Comparison of ENCODE assay signal across 11 mouse cellular contexts in the genomic region with DNA sequence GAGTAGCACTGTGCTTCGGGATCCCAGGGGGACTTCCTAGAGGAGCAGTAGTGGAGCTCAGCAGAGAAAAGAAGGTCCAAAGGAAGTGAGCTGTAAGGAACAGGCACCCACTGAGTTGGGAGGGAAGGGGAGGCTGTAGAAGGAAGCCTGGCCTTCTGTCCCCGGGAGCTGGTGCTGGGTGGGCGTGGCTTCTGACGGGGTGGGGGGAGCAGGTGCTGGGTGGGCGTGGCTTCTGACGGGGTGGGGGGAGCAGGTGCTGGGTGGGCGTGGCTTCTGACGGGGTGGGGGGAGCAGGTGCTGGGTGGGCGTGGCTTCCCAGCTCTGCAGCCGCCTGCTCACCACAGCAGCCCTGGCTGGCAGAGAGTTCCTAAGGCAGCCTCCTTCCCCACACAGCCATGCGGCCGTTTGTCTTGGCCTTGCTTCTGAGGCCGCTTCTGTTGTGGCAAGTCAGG. TPM values are rescaled to one million over a fixed set of nuclear protein-coding genes. Genes with fewer than 3 reads are reported as not detected.
DNase-seq lines count a peak whose midpoint lies in the region; ATAC-seq and TF ChIP-seq lines count a peak whose summit lies in the region.
"Not testable (repeated sequence)": the region's sequence is repeated elsewhere in the genome, so short reads cannot be mapped to it uniquely, and the experiment has no call there.
"Had no signal": no experiment of that assay in that cellular context is flagged by ENCODE, and none has a peak within 500 bp of the region (broad histone marks: within the 10 kb centered on the region; RNA-seq: fewer than 3 reads in every experiment).

No protein-coding gene starts in this region.

- peak overlapping the region; percentile 84 for H3K27ac ChIP-seq in heart, embryonic 12.5 days (ENCODE audit: poor library complexity, severe bottlenecking)
- peak overlapping the region; percentile 87 for H3K27ac ChIP-seq in intestine, embryonic 15.5 days
- peak overlapping the region; percentile 63 for H3K27ac ChIP-seq in layer of hippocampus, adult 2 months
- H3K27ac ChIP-seq in lung, embryonic 16.5 days (ENCODE audit: low read length), result peak overlapping the region; percentile 52
- 0 out of 2 replicates have a peak overlapping the region, but pooled peaks have one; percentile 3 for H3K27ac ChIP-seq in neural tube, embryonic 13.5 days (replicated peaks)

- 0 out of 2 replicates have a peak overlapping the region, but pooled peaks have one; percentile 2 for H3K4me2 ChIP-seq in heart, embryonic 12.5 days
- peak overlapping the region; percentile 36 for H3K4me2 ChIP-seq in intestine, embryonic 15.5 days (replicated peaks)
- not testable (repeated sequence) for H3K4me2 ChIP-seq in lung, embryonic 16.5 days (ENCODE audit: low read depth, low read length); neural tube, embryonic 13.5 days

- DNase-seq in ES-CJ7 (ENCODE audit: low read depth, low spot score), result peak; percentile 82
- peak; percentile 50 for DNase-seq in embryo, embryonic 11 days
- DNase-seq in layer of hippocampus, adult 2 months (ENCODE audit: low spot score in 2 of 2), result not testable (repeated sequence)
- peak; percentile 24 to 50 for DNase-seq in thymus, postnatal 10 days (ENCODE audit: low spot score in 2 of 2)

- H3K4me3 ChIP-seq in heart, embryonic 12.5 days; intestine, embryonic 15.5 days (replicated peaks); layer of hippocampus, adult 2 months; lung, embryonic 16.5 days (ENCODE audit: low read length); neural tube, embryonic 13.5 days: not testable (repeated sequence)

- ATAC-seq in heart, embryonic 12.5 days (ENCODE audit: insufficient number of reproducible peaks, low FRiP score), result peak; percentile 48
- peak; percentile 65 for ATAC-seq in intestine, embryonic 15.5 days
- ATAC-seq in lung, embryonic 16.5 days (ENCODE audit: low read depth), result peak; percentile 70
- ATAC-seq in neural tube, embryonic 13.5 days (ENCODE audit: low read depth), result not testable (repeated sequence)

- peak overlapping the region; percentile 51 for H3K9ac ChIP-seq in heart, embryonic 12.5 days
- H3K9ac ChIP-seq in intestine, embryonic 15.5 days, result 0 out of 2 replicates have a peak overlapping the region, but pooled peaks have one; percentile 11
- peak overlapping the region; percentile 16; the same call in 1 of the 2 replicates for H3K9ac ChIP-seq in lung, embryonic 16.5 days (ENCODE audit: low read length)
- peak overlapping the region; percentile 13; the same call in 1 of the 2 replicates for H3K9ac ChIP-seq in neural tube, embryonic 13.5 days

- H3K9me3 ChIP-seq in heart, embryonic 12.5 days (replicated peaks); intestine, embryonic 15.5 days; lung, embryonic 16.5 days (ENCODE audit: control insufficient read depth, low read length); neural tube, embryonic 13.5 days: not testable (repeated sequence)

- not testable (repeated sequence) for H3K27me3 ChIP-seq in heart, embryonic 12.5 days (replicated peaks); intestine, embryonic 15.5 days (replicated peaks); lung, embryonic 16.5 days (ENCODE audit: control insufficient read depth, insufficient read depth, low read depth, low read length); neural tube, embryonic 13.5 days

- not testable (repeated sequence) for TF ChIP-seq CTCF in layer of hippocampus, adult 2 months (conservative IDR thresholded peaks at IDR 0.05)

- H3K4me1 ChIP-seq in heart, embryonic 12.5 days (replicated peaks), result peaks cover 99% of the 10 kb centered on the region
- peaks cover 77% of the 10 kb centered on the region for H3K4me1 ChIP-seq in intestine, embryonic 15.5 days (replicated peaks)
- peaks cover 28% of the 10 kb centered on the region for H3K4me1 ChIP-seq in lung, embryonic 16.5 days (replicated peaks; ENCODE audit: control insufficient read depth, insufficient read depth, low read length)
- H3K4me1 ChIP-seq in neural tube, embryonic 13.5 days (replicated peaks), result peaks cover 55% of the 10 kb centered on the region

- peaks cover 31% of the 10 kb centered on the region for H3K36me3 ChIP-seq in heart, embryonic 12.5 days
- not testable (repeated sequence) for H3K36me3 ChIP-seq in intestine, embryonic 15.5 days; lung, embryonic 16.5 days (ENCODE audit: control insufficient read depth, insufficient read depth, low read length); neural tube, embryonic 13.5 days

- 6% methylated on average over 13 of the region's 13 CpGs for WGBS in heart, embryonic 12.5 days
- 10% methylated on average over 10 of the region's 13 CpGs for WGBS in intestine, embryonic 15.5 days
- WGBS in lung, embryonic 16.5 days, result 21% methylated on average over 9 of the region's 13 CpGs
- WGBS in neural tube, embryonic 13.5 days, result 3% methylated on average over 12 of the region's 13 CpGs

RNA-seq across cellular contexts. Expression of a gene that starts 36.6 kb away (rescaled TPM):
- polyA plus RNA-seq in heart, embryonic 12.5 days (2016; fragmentation: Nextera tagmentation; extraction: Ambion mirVana), result not detected in 2 replicates
- not detected in 2 replicates for polyA plus RNA-seq in intestine, embryonic 15.5 days (2015; fragmentation: Nextera tagmentation; extraction: Ambion mirVana)
- total RNA-seq in layer of hippocampus, adult 2 months (2021), result under 1 TPM; 0.79 to 0.82 TPM
- not detected in 2 replicates for polyA plus RNA-seq in lung, embryonic 16.5 days (2015; fragmentation: Nextera tagmentation; extraction: Ambion mirVana)
- not detected in 2 replicates for polyA plus RNA-seq in neural tube, embryonic 13.5 days (2015; fragmentation: Nextera tagmentation; extraction: Ambion mirVana)
- total RNA-seq: adrenal gland, postnatal 10 days; gastrocnemius, adult 18-20 months; heart, postnatal 25 days had no signal

RNA-seq across cellular contexts. Expression of a gene that starts 42.0 kb away (rescaled TPM):
- 8.0 and 9.2 TPM in 2 replicates for polyA plus RNA-seq in heart, embryonic 12.5 days (2016; fragmentation: Nextera tagmentation; extraction: Ambion mirVana)
- polyA plus RNA-seq in intestine, embryonic 15.5 days (2015; fragmentation: Nextera tagmentation; extraction: Ambion mirVana), result 4.9 and 5.2 TPM in 2 replicates
- 10 to 100 TPM; 45.1 to 45.6 TPM for total RNA-seq in layer of hippocampus, adult 2 months (2021)
- polyA plus RNA-seq in lung, embryonic 16.5 days (2015; fragmentation: Nextera tagmentation; extraction: Ambion mirVana), result 0.82 and 1.2 TPM in 2 replicates
- 0.83 and 0.89 TPM in 2 replicates for polyA plus RNA-seq in neural tube, embryonic 13.5 days (2015; fragmentation: Nextera tagmentation; extraction: Ambion mirVana)

RNA-seq across cellular contexts. Expression of a gene that starts 52.4 kb away (rescaled TPM):
- 41.4 and 43.0 TPM in 2 replicates for polyA plus RNA-seq in heart, embryonic 12.5 days (2016; fragmentation: Nextera tagmentation; extraction: Ambion mirVana)
- polyA plus RNA-seq in intestine, embryonic 15.5 days (2015; fragmentation: Nextera tagmentation; extraction: Ambion mirVana), result 53.9 and 54.0 TPM in 2 replicates
- 10 to 100 TPM; 39.2 to 40.2 TPM for total RNA-seq in layer of hippocampus, adult 2 months (2021)
- polyA plus RNA-seq in lung, embryonic 16.5 days (2015; fragmentation: Nextera tagmentation; extraction: Ambion mirVana), result 37.3 and 41.3 TPM in 2 replicates
- polyA plus RNA-seq in neural tube, embryonic 13.5 days (2015; fragmentation: Nextera tagmentation; extraction: Ambion mirVana), result 37.0 and 43.6 TPM in 2 replicates

Comparison
In these comparisons a context has a peak if more than half of its experiments do, and no peak if none do; other contexts are left out.
1. H3K27ac ChIP-seq: peak in every context shown above with its lines; median percentile 87 in intestine, embryonic 15.5 days; 84 in heart, embryonic 12.5 days; 63 in layer of hippocampus, adult 2 months; 52 in lung, embryonic 16.5 days; 3 in neural tube, embryonic 13.5 days.